Mouse (Mus musculus): ENCODE data around the gene Syde2.

Syde2 gene

DNA sequence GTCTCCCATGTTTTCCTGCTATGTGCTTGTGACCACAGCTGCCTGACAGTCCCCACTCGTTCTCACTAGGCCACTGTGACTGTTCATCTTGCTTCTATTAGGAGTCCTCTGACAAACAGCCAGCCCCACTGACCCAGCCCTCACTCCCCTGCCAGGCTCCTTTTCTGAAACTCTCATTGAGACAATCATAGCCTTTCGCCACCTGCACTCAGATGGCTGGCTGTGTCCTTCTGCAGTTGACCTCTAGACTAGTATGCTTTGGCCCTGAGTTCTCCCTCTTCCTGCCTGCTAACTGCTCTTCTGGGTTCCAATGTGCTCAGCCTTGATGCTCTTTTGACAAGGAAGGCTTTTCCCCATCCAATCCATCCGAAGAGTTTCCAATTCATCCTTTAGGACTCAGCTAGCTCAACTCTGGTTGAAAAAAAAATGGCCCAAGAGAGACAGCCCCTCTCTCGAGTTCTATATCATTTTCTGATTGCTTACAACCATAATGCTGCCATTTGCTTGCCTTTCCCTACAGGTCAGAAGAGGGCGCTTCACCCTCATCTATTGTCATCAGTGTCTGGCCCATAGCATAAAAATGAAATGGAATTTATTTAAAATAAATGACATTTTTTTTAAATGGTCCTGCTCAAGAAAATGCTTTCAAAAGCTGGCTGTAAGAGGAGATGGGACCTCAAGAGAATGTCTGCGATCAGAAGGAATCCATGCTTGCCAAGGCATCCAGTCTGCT is 65.6 kb downstream of the Syde2 start:
- DNase-seq (ENCODE audit: low spot score in 2 of 2): no peak

DNA sequence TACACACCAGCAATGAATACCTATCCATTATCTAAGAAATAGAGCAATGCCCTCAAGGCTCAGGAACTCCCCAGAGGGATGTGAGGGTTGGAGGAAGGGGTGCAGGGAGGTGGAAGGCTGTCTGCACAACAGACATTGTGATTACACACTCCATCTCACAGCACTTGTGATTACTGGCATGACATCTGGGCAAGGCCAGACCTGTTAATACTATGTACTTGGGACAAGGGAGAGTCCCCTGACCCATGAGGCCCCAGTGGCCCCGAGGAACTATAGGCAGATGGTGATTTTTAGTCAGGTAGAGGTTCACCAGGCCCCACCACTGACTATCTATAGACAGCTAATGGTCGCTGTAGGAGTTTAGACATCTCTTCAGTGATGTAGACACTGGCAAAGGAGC is 66.2 kb downstream of the Syde2 start:
- no peak for DNase-seq (ENCODE audit: low spot score in 2 of 2)

DNA sequence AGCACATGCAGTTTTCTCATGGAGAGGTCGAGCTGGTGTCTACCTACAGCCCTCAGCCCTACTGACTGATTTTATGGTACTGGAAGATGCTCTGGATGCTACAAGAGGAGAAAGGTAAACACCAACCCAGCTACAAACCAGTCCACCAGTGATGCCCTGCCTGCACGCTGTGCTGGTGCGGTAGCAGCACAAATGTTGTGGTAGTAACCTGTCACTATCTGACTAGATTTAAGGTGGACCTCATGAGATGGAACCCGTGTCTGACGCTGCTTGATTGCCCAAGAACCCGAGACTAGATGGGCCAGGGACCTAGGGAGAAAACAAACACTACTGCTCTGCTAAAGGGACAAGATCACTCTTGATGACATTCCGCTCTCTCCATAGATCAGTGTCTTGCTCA is 69.5 kb downstream of the Syde2 start:
- no peak for DNase-seq (ENCODE audit: low spot score in 2 of 2)

DNA sequence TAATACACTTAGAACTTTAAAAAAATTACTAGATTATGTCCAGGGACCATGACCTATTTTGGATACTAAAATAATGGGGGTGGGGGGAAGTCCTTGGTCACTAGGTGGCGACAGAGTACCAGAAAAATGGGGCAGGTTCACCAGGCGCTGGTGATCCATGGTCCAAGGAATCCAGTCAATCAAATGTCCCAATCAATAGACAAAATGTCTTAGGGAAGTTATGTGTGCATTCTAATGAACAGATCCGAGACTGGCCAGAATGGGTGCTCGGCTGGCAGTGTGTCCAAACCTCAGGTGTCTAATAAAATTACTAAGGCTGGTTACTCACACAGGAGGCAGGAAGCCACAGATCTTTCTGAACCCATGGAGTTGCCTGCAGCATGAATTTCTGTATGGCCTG is 70.6 kb downstream of the Syde2 start:
- peak in 1 of 2 experiments; percentile 42 for DNase-seq (ENCODE audit: low spot score in 2 of 2)

DNA sequence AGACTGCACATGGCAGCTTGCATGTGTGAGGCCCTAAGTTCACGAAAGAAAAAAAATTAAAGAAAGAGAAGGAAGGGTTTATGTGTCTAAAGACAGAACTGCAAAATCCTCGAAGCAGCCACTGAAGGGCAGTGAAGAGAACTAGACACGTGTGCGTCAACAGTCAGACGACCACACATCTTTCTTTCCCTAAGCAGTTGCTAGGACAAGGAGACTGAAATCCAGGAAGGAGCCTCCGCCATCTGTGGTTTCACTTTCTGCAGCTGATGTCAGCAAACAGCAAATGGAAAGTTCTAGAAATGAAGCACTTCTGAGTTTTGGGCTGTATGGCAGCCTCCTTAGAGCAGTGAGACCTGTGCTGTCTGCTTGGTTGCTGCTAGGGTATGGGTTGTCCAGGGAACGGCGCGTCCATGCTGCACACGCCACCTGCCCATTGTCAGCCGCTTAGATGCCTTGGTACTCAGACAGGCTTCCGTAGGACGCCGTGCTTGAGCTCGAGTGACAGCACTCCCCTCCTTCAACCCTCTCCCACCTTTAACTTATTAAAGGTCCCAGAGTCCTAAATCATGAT is 71.8 kb downstream of the Syde2 start:
- no peak for DNase-seq (ENCODE audit: low spot score in 2 of 2)

DNA sequence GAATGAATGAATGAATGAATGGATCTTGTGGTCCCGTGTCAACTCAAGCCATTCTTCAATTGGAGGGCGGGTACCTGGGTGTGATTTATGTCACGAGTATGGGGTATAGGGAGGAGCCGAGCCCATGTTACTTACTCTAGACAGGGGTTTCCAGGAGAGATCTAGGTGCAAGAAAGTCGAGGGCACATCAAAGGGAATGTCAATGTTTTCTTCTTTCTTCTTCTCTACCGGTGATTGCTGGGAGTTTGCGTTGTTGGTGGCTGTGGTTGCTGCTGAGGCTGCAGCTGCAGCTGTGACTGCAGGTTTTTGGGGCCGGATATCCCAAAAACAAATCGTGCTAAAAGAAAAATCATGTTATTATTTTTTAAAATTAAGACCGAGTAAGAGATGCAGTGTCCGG is 75.5 kb downstream of the Syde2 start:
- no peak for DNase-seq (ENCODE audit: low spot score in 2 of 2)

DNA sequence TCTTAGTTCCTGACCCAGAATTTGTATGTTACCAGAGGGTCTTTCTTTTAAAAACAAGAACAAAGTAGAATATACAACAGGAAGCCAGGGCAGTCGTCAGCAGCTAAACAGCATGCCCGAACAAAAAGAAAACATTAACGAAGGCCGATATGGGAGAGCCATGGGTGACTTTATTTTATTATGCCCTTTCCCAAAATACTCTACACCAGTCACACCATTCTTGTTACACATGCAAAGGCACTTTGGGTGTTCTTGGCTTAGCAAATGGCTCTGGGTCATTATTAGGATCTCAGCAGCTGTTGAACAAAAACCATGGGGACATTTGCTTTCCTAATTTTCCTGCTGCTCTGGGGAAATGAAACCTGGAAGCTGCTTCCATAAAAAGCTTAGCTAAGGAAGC is 81.6 kb downstream of the Syde2 start:
- DNase-seq (ENCODE audit: low spot score in 2 of 2): no peak

Data from urinary bladder, postnatal 36 days (tissue).